27 mouse cellular contexts compared by ENCODE assay signal in genomic region chr13:115182211-115182870, GRCm38 (mm10).
DNase-seq lines count a peak whose midpoint lies in the region; ATAC-seq lines count a peak whose summit lies in the region.
"Had no signal": no experiment of that assay in that cellular context is flagged by ENCODE, and none has a peak within 500 bp of the region (broad histone marks: within the 10 kb centered on the region; RNA-seq: fewer than 3 reads in every experiment).

No protein-coding gene starts in this region.

- H3K36me3 ChIP-seq in kidney, embryonic 14.5 days (ENCODE audit: control insufficient read depth, insufficient read depth, low read length) = no peaks in the 10 kb centered on the region
- H3K36me3 ChIP-seq: embryonic facial prominence, embryonic 10.5 days; embryonic facial prominence, embryonic 13.5 days; forebrain, embryonic 10.5 days; hindbrain, embryonic 10.5 days had no signal

- DNase-seq in kidney, adult 11 months = peak; percentile 43
- DNase-seq in kidney, adult 8-10 months = peak; percentile 43 to 57
- no peak for DNase-seq in kidney, postnatal 10 days
- DNase-seq in kidney, adult 9 months = peak; percentile 78
- DNase-seq in kidney, postnatal 25 days = peak; percentile 43 to 51
- DNase-seq in testis, postnatal 14 days (ENCODE audit: low spot score) = no peak
- no peak for DNase-seq in thymus, postnatal 36 days
- DNase-seq: adrenal gland, adult 2 months; adrenal gland, postnatal 14 days; B cell, adult 2 months; cerebellum, adult 11 months; cerebellum, adult 2 months; cerebellum, adult 9-11 months; cerebellum, postnatal 36 days; embryo, embryonic 11 days; gastrocnemius, postnatal 10 days; gastrocnemius, postnatal 36 days had no signal

- WGBS in kidney, embryonic 14.5 days = 72% methylated on average over 6 of the region's 6 CpGs

- no peaks in the 10 kb centered on the region for H3K9me3 ChIP-seq in kidney, embryonic 14.5 days (ENCODE audit: control insufficient read depth, low read length)
- H3K9me3 ChIP-seq: embryonic facial prominence, embryonic 10.5 days; embryonic facial prominence, embryonic 13.5 days; forebrain, embryonic 10.5 days; forebrain, embryonic 13.5 days; hindbrain, embryonic 10.5 days had no signal

- H3K27me3 ChIP-seq in kidney, embryonic 14.5 days (ENCODE audit: control insufficient read depth, insufficient read depth, low read length) = no peaks in the 10 kb centered on the region
- H3K27me3 ChIP-seq: embryonic facial prominence, embryonic 13.5 days; forebrain, embryonic 13.5 days had no signal

- no peak for ATAC-seq in kidney, embryonic 14.5 days (ENCODE audit: low FRiP score, low TSS enrichment)
- ATAC-seq: forebrain, embryonic 13.5 days; forebrain, embryonic 16.5 days; hindbrain, postnatal 0 days had no signal

- H3K4me2 ChIP-seq in kidney, embryonic 14.5 days (replicated peaks; ENCODE audit: low read depth, low read length) = no peak overlapping the region
- H3K4me2 ChIP-seq: embryonic facial prominence, embryonic 13.5 days; forebrain, embryonic 13.5 days; heart, embryonic 11.5 days; hindbrain, embryonic 14.5 days had no signal

- H3K4me1 ChIP-seq in kidney, embryonic 14.5 days (ENCODE audit: control insufficient read depth, insufficient read depth, low read length) = no peaks in the 10 kb centered on the region
- H3K4me1 ChIP-seq: embryonic facial prominence, embryonic 10.5 days; embryonic facial prominence, embryonic 13.5 days; forebrain, embryonic 10.5 days; forebrain, embryonic 13.5 days; hindbrain, embryonic 10.5 days had no signal

- no peak overlapping the region for H3K4me3 ChIP-seq in kidney, embryonic 14.5 days (ENCODE audit: low read length)
- H3K4me3 ChIP-seq: embryonic facial prominence, embryonic 10.5 days; embryonic facial prominence, embryonic 13.5 days; forebrain, embryonic 10.5 days; forebrain, embryonic 13.5 days; hindbrain, embryonic 10.5 days had no signal

- no peak overlapping the region for H3K9ac ChIP-seq in kidney, embryonic 14.5 days (ENCODE audit: low read depth, low read length)
- H3K9ac ChIP-seq: embryonic facial prominence, embryonic 13.5 days; forebrain, embryonic 13.5 days; hindbrain, embryonic 14.5 days had no signal

- no peak overlapping the region for H3K27ac ChIP-seq in kidney, embryonic 14.5 days (ENCODE audit: low read depth, low read length)
- H3K27ac ChIP-seq: embryonic facial prominence, embryonic 10.5 days; embryonic facial prominence, embryonic 13.5 days; forebrain, embryonic 10.5 days; forebrain, embryonic 13.5 days; hindbrain, embryonic 10.5 days; hindbrain, embryonic 14.5 days; hindbrain, postnatal 0 days had no signal

Comparison
In these comparisons a context has a peak if more than half of its experiments do, and no peak if none do; other contexts are left out.
1. DNase-seq: peak in kidney, adult 11 months (single experiment), kidney, adult 8-10 months (2 of 2), kidney, adult 9 months (single experiment) and kidney, postnatal 25 days (2 of 2); none in kidney, postnatal 10 days (single experiment), testis, postnatal 14 days (single experiment) and thymus, postnatal 36 days (0 of 2).